In the genomic region with DNA sequence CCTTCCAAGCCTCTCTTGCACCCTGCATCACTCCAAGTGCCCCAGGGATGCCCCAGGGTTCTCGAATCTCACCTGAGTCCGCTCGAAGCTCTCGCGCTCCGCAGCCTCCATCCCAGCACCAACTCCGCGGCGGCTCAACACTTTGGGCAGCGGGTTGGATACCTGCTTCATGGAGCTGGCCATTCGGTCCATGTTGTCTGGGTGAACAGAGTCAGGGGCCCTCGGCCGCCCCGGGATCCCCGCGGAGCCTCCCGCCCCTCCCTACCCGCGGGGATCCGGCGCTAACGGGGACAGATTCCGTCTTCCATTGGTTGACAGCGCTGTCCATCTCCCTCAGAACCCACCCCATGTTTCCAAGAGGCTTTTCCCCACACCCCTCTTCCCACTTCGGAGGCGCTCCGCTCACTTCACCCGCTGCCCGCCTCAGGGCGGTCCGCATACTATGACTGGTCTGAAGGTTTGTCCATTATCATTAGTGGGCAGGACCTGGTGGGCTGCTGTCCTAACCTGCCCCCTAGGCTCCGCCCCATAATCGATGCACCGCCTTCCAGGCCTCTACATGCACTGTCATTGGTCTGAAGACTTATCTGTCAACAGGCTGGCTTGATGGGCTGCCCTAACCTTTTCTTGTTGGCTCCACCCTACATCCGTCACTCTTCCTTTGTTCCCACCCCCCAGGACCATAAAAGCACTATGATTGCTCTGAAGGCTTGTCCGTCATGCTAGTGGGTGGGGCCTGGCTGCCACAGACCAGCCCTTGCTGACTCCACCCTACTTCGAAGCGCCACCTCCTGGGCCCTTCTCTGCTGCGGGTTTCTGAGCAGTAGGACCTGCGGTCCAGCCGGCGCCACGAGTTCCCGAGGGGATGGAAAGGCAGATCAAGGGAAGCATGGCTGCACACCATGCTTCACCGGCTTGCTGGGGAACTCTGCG, we compare ENCODE assay signal across 8 mouse cellular contexts. TPM values are rescaled to one million over a fixed set of nuclear protein-coding genes. Genes with fewer than 3 reads are reported as not detected.
DNase-seq lines count a peak whose midpoint lies in the region; ATAC-seq and TF ChIP-seq lines count a peak whose summit lies in the region.

TSS of gene Hip1 (minus strand) at position 256 of the 933 bp plus-strand sequence.

- H3K9me3 ChIP-seq in hindbrain, embryonic 10.5 days = no peaks in the 10 kb centered on the region
- no peaks in the 10 kb centered on the region for H3K9me3 ChIP-seq in lung, postnatal 0 days (ENCODE audit: low read length)

- peak within 1 kb of the TSS; percentile 35 for H3K9ac ChIP-seq in lung, postnatal 0 days (replicated peaks; ENCODE audit: low read depth)

- peak; percentile 97 for ATAC-seq in frontal cortex, adult (ENCODE audit: low TSS enrichment)
- peak; percentile 98 for ATAC-seq in lung, postnatal 0 days

- H3K4me3 ChIP-seq in hindbrain, embryonic 10.5 days = peak within 1 kb of the TSS; percentile 71
- peak within 1 kb of the TSS; percentile 68 for H3K4me3 ChIP-seq in lung, postnatal 0 days (ENCODE audit: low read depth, low read length)

- H3K4me2 ChIP-seq in lung, postnatal 0 days (replicated peaks; ENCODE audit: low read depth, low read length) = peak within 1 kb of the TSS; percentile 74

- no peaks in the 10 kb centered on the region for H3K36me3 ChIP-seq in hindbrain, embryonic 10.5 days
- H3K36me3 ChIP-seq in lung, postnatal 0 days (ENCODE audit: insufficient read depth, low read length) = no peaks in the 10 kb centered on the region

- peak; percentile 76 for TF ChIP-seq CTCF in lung, postnatal 0 days (IDR thresholded peaks at IDR 0.05)

- DNase-seq in MN1 (ENCODE audit: low spot score) = peak; percentile 100
- DNase-seq in cerebellum, adult 9-10 months = peak; percentile 100
- DNase-seq in hindbrain, embryonic 10.5 days (ENCODE audit: low spot score) = peak; percentile 99
- peak; percentile 100 for DNase-seq in layer of hippocampus, adult 9-11 months
- peak; percentile 99 for DNase-seq in lung, postnatal 0 days (ENCODE audit: low spot score)
- DNase-seq in ovary, postnatal 14 days (ENCODE audit: low spot score) = peak; percentile 97
- peak; percentile 96 for DNase-seq in thymus, postnatal 14 days

- H3K27me3 ChIP-seq in hindbrain, embryonic 10.5 days (ENCODE audit: insufficient read depth, poor library complexity, severe bottlenecking) = peaks cover 20% of the 10 kb centered on the region; the same call in 1 of the 2 replicates
- H3K27me3 ChIP-seq in lung, postnatal 0 days (replicated peaks; ENCODE audit: insufficient read depth, low read length) = no peaks in the 10 kb centered on the region

- TF ChIP-seq EP300 in lung, postnatal 0 days (IDR thresholded peaks at IDR 0.05) = no peak

- H3K4me1 ChIP-seq in hindbrain, embryonic 10.5 days (replicated peaks) = peaks cover 20% of the 10 kb centered on the region
- H3K4me1 ChIP-seq in lung, postnatal 0 days (ENCODE audit: insufficient read depth, low read depth, low read length) = no peaks in the 10 kb centered on the region

- peak within 1 kb of the TSS; percentile 88 for H3K27ac ChIP-seq in hindbrain, embryonic 10.5 days
- H3K27ac ChIP-seq in lung, postnatal 0 days (ENCODE audit: low read length) = peak within 1 kb of the TSS; percentile 28

- under 1% methylated on average over 46 of the region's 46 CpGs for WGBS in hindbrain, embryonic 10.5 days
- 1% methylated on average over 46 of the region's 46 CpGs for WGBS in lung, postnatal 0 days

RNA-seq across cellular contexts. Expression of gene Hip1, which starts in this region (rescaled TPM):
- polyA plus RNA-seq in hindbrain, embryonic 10.5 days (2016; fragmentation: Nextera tagmentation; extraction: Ambion mirVana) = 51.3 and 65.6 TPM in 2 replicates
- polyA plus RNA-seq in lung, postnatal 0 days (2015; fragmentation: Nextera tagmentation; extraction: Ambion mirVana) = 17.7 and 20.8 TPM in 2 replicates

Comparison
In these comparisons a context has a peak if more than half of its experiments do, and no peak if none do; other contexts are left out.
1. Peak in every context shown above with its lines: DNase-seq, ATAC-seq, H3K4me3 ChIP-seq and H3K27ac ChIP-seq.